Mouse (Mus musculus) liver, adult 2 months (tissue): ENCODE measurements around the gene Rhoa.

Experiments
- CTCF ChIP-seq: fragments of 200-500 bp; IDR thresholded peaks from 2 replicates; pipeline ENCODE4 v1.5.1; 2011; ENCODE audit warnings: low read depth, low read length, control low read depth
- POLR2A ChIP-seq: fragments of 200-500 bp; IDR thresholded peaks from 2 replicates; pipeline ENCODE4 v1.6.1; 2011; ENCODE audit warnings: low read length, control low read depth; ENCODE audit not compliant: insufficient read depth; ENCODE audit errors: extremely low read depth

DNA sequence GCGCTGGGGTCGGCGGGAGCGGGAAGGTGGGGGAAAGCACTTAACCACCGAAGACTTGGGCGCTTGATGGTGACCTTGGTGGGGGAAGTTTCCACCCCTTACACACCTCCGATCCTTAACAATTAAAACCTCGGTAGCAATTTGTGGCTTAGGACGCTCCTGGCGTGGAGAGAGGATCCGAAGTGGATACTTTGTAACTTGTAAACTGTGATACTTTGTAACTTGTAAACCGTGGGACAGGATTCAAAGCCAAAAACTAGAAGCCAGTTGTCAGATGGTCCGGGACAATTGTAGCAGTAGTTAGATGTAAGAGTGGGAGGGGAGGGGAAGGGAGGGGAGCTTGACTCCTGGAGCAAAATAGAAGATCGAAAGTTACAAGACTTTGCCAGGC lies 42.4 kb downstream of the Rhoa start:
- TF ChIP-seq CTCF (no peak), POLR2A (no peak)
